Mouse (Mus musculus) bone marrow macrophage, adult 2 months (primary cell): Measurements from ENCODE around the gene Igfbp6.

Experiments used
- CTCF ChIP-seq: IDR thresholded peaks from 2 replicates; pipeline ENCODE4 v1.5.1; 2012; ENCODE audit warnings: low read depth, mild to moderate bottlenecking, low read length, moderate library complexity
- POLR2A ChIP-seq: IDR thresholded peaks from 2 replicates; pipeline ENCODE4 v1.6.1; 2012; ENCODE audit warnings: mild to moderate bottlenecking, low read depth, low read length, borderline replicate concordance

DNA sequence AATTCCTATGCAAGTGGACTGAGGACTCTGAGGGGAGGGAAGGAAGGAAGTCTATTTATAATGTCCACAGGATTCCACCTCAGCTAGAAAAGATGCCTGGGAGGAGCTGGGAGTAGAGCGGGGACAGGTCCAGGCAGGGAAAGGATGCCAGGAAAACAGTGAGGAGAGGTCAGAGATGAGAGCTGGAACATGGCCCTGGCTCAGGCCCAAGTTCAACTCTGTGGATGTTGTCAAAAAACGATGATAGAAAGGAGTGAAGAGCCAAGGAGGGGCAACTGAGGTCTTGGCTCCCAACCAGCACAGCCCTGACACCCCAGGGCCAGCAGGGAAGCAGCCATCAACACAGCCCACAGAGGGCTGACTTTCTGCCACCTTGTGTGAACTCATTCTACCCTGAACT is 17.9 kb upstream of the Igfbp6 start:
- TF ChIP-seq CTCF: no peak
- TF ChIP-seq POLR2A: no peak
